Mouse (Mus musculus) midbrain, embryonic 12.5 days (tissue): ENCODE measurements at regions not wholly inside any gene's neighbourhood (a gene's known extent, or its start where the extent isn't known, plus 50 kb on each side); places are given as distances from the start of the nearest gene placed in this dataset.

Experiments used
- ATAC-seq: fragments of 200-750 bp; cut with Nextera tagmentation; 2 replicates; pipeline ENCODE4 v1.8.0; 2017; ENCODE audit warnings: low read depth, moderate TSS enrichment, moderate library complexity; ENCODE audit not compliant: low FRiP score
- H3K27ac ChIP-seq: fragments of 300-500 bp; sonication (generic); replicated peaks from 2 replicates; pipeline ENCODE4 v1.5.1; 2016; ENCODE audit warnings: mild to moderate bottlenecking
- H3K27me3 ChIP-seq: fragments of 300-500 bp; sonication (generic); 2 replicates; pipeline ENCODE4 v1.6.1; 2016; ENCODE audit warnings: mild to moderate bottlenecking
- H3K36me3 ChIP-seq: fragments of 300-500 bp; sonication (generic); 2 replicates; pipeline ENCODE4 v1.6.1; 2016
- H3K4me1 ChIP-seq: fragments of 300-500 bp; sonication (generic); 2 replicates; pipeline ENCODE4 v1.6.1; 2016
- H3K4me2 ChIP-seq: fragments of 300-500 bp; sonication (generic); replicated peaks from 2 replicates; pipeline ENCODE4 v1.6.1; 2016; ENCODE audit warnings: mild to moderate bottlenecking, moderate library complexity
- H3K4me3 ChIP-seq: fragments of 300-500 bp; sonication (generic); 2 replicates; pipeline ENCODE4 v1.5.1; 2016; ENCODE audit warnings: mild to moderate bottlenecking
- H3K9ac ChIP-seq: fragments of 300-500 bp; sonication (generic); replicated peaks from 2 replicates; pipeline ENCODE4 v1.6.1; 2016; ENCODE audit warnings: mild to moderate bottlenecking, moderate library complexity
- H3K9me3 ChIP-seq: fragments of 300-500 bp; sonication (generic); 2 replicates; pipeline ENCODE4 v1.6.1; 2016; ENCODE audit warnings: mild to moderate bottlenecking
- WGBS: fragments of 180-500 bp; shearing (Covaris S2); methylation state at CpG from one replicate; pipeline ENCODE4 v1.1.7; 2016; 5-methylcytosine and 5-hydroxymethylcytosine counted together

DNA sequence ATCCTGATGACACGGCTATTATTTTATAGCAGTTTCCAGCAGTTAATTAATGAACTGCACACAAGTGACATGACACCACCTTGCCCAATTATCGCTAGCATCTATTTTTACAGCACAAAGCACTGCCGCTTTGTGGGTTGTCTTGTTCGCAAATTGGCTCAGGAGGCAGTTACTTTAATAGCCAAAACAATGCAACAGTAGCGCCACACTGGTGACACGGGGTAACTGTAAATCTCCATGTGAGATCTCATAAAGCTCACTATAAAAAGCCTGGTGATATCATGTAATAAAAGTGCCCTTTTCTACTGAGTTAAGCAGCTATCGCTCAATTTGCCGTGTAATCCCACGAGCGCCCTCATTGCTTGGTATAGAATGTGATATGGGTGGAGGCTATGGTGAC lies 715.4 kb upstream of the Adgrl2 start:
- ATAC-seq: 0 out of 2 replicates have a peak, but pooled peaks have one; percentile 27
- 89% methylated on average over 10 of the region's 10 CpGs for WGBS
- H3K4me3 ChIP-seq: no peak overlapping the region
- 0 out of 2 replicates have a peak, but pooled peaks cover 2% of the 10 kb centered on the region for H3K4me1 ChIP-seq
- no peak overlapping the region for H3K27ac ChIP-seq
- H3K9ac ChIP-seq: no peak overlapping the region
- no peaks in the 10 kb centered on the region for H3K27me3 ChIP-seq
- H3K4me2 ChIP-seq: no peak overlapping the region
- no peaks in the 10 kb centered on the region for H3K9me3 ChIP-seq
- no peaks in the 10 kb centered on the region for H3K36me3 ChIP-seq

- 0 out of 2 replicates have a peak, but pooled peaks have one; percentile 30 for ATAC-seq
- Histone ChIP-seq H3K9ac (no peak overlapping the region), H3K27ac (no peak overlapping the region), H3K9me3 (no peaks in the 10 kb centered on the region), H3K4me2 (no peak overlapping the region), H3K4me1 (0 out of 2 replicates have a peak, but pooled peaks cover 2% of the 10 kb centered on the region), H3K27me3 (no peaks in the 10 kb centered on the region), H3K36me3 (no peaks in the 10 kb centered on the region), H3K4me3 (no peak overlapping the region)
- 85% methylated on average over 12 of the region's 12 CpGs for WGBS
These were observed 715.0 kb upstream of the Adgrl2 start for GRCm38 (mm10) chr3:149705322-149705721.

GRCm38 (mm10) chr3:149704478-149704877 lies 714.1 kb upstream of the Adgrl2 start:
- Histone ChIP-seq H3K27ac (no peak overlapping the region), H3K36me3 (no peaks in the 10 kb centered on the region), H3K4me1 (0 out of 2 replicates have a peak, but pooled peaks cover 2% of the 10 kb centered on the region), H3K4me2 (no peak overlapping the region), H3K27me3 (no peaks in the 10 kb centered on the region), H3K9me3 (no peaks in the 10 kb centered on the region), H3K9ac (no peak overlapping the region), H3K4me3 (no peak overlapping the region)
- ATAC-seq: no peak
- 90% methylated on average over 4 of the region's 4 CpGs for WGBS

DNA sequence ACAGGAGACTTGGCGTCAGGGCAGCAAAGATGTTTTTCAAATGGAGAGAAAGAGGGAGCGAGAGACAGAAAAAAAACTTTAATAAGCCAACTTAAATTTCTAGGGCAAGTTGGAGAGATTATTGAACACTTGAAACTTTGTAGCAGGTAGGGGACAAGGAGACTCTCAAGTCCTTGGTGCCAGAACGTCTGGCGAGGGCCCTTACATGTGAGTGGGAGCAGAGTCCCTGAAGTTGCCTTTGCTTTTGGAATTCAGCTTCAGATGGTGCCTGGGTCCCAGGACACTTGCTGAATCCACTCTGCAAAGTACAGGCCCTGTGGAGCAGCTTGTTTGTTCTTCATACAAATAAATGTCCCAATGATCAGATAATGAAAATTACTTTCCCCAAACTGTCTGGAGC lies 693.2 kb upstream of the Adgrl2 start:
- Histone ChIP-seq H3K4me1 (no peaks in the 10 kb centered on the region), H3K36me3 (no peaks in the 10 kb centered on the region), H3K9me3 (no peaks in the 10 kb centered on the region), H3K4me3 (no peak overlapping the region), H3K9ac (no peak overlapping the region), H3K4me2 (no peak overlapping the region), H3K27me3 (no peaks in the 10 kb centered on the region), H3K27ac (no peak overlapping the region)
- 70% methylated on average over 4 of the region's 4 CpGs for WGBS
- ATAC-seq: no peak

DNA sequence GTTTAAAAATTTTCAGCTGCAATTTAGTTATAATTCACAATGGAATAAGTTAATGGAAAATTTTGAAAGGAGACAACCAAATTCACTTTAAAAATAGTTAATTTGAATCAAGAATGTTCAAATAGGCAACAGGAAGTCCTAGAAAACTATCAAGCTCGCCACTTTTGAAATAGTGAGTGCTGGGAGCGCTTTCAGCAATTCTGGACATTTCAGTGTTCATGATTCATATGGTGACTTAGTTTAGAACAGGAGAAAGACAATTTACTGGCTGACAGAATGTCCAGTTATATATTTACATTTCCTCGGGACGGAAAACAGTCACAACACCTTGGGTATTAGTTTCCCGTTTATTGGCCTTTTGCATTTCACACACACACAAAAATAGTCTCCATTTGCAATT lies 691.9 kb upstream of the Adgrl2 start:
- H3K27ac ChIP-seq: no peak overlapping the region
- H3K4me3 ChIP-seq: no peak overlapping the region
- ATAC-seq: no peak
- H3K4me1 ChIP-seq: no peaks in the 10 kb centered on the region
- no peaks in the 10 kb centered on the region for H3K9me3 ChIP-seq
- H3K36me3 ChIP-seq: no peaks in the 10 kb centered on the region
- 89% methylated on average over 5 of the region's 5 CpGs for WGBS
- H3K27me3 ChIP-seq: no peaks in the 10 kb centered on the region
- no peak overlapping the region for H3K4me2 ChIP-seq
- no peak overlapping the region for H3K9ac ChIP-seq

- H3K27ac ChIP-seq: no peak overlapping the region
- H3K27me3 ChIP-seq: no peaks in the 10 kb centered on the region
- no peaks in the 10 kb centered on the region for H3K36me3 ChIP-seq
- H3K4me3 ChIP-seq: no peak overlapping the region
- H3K9ac ChIP-seq: no peak overlapping the region
- no peaks in the 10 kb centered on the region for H3K4me1 ChIP-seq
- no peaks in the 10 kb centered on the region for H3K9me3 ChIP-seq
- H3K4me2 ChIP-seq: no peak overlapping the region
- ATAC-seq: peak; percentile 41; the same call in 1 of the 2 replicates
These were observed 683.6 kb upstream of the Adgrl2 start for GRCm38 (mm10) chr3:149673926-149674325.

DNA sequence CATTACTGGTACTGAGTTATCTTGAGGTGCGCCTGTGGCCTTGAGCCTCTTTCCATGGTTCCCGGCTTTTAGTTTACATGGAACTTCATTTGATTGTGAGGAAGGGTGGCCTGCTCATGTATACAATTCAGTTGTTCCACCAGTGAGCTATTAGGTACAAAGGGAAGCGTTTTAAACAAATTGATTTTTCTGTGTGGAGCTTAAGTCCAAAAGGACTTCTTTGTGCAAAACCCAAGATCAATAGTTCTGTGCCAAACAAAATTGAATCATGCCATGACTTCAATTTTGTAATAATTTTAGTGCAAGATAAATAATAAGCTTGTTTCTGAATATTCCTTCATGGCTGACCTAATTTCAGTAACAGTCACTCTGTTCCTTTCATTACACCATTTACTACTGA lies 674.3 kb upstream of the Adgrl2 start:
- no peaks in the 10 kb centered on the region for H3K27me3 ChIP-seq
- no peaks in the 10 kb centered on the region for H3K36me3 ChIP-seq
- H3K4me2 ChIP-seq: no peak overlapping the region
- H3K9ac ChIP-seq: no peak overlapping the region
- no peak overlapping the region for H3K27ac ChIP-seq
- 85% methylated on average over 3 of the region's 3 CpGs for WGBS
- H3K4me3 ChIP-seq: no peak overlapping the region
- H3K4me1 ChIP-seq: no peaks in the 10 kb centered on the region
- no peaks in the 10 kb centered on the region for H3K9me3 ChIP-seq
- ATAC-seq: no peak

- no peaks in the 10 kb centered on the region for H3K36me3 ChIP-seq
- WGBS: 85% methylated on average over 2 of the region's 2 CpGs
- H3K9me3 ChIP-seq: 0 out of 2 replicates have a peak, but pooled peaks cover 2% of the 10 kb centered on the region
- H3K4me1 ChIP-seq: no peaks in the 10 kb centered on the region
- no peak for ATAC-seq
- no peak overlapping the region for H3K27ac ChIP-seq
- no peaks in the 10 kb centered on the region for H3K27me3 ChIP-seq
- H3K4me3 ChIP-seq: no peak overlapping the region
- H3K4me2 ChIP-seq: no peak overlapping the region
- no peak overlapping the region for H3K9ac ChIP-seq
These were observed 648.0 kb upstream of the Adgrl2 start for GRCm38 (mm10) chr3:149638324-149638723.

DNA sequence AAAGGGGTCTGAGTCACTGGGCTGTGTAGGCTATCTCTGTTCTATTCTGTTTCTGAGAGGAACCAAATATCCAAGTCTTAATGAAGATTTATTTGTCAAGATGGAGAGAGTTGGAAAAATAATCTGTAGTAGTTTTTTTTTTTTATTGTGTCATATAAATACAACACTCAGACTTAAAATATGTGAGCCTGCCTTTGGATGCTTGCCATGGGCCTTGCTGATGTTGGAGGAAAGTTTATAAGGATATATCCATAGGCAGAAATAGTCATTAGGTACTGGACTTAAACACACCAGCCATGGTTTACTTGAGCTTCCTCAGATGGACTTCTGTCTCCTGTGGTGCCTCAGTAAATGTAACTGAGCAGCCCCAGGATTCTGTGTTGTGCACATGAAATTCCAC lies 635.8 kb upstream of the Adgrl2 start:
- H3K4me3 ChIP-seq: no peak overlapping the region
- no peaks in the 10 kb centered on the region for H3K27me3 ChIP-seq
- H3K9ac ChIP-seq: no peak overlapping the region
- H3K4me1 ChIP-seq: no peaks in the 10 kb centered on the region
- no peaks in the 10 kb centered on the region for H3K36me3 ChIP-seq
- no peak overlapping the region for H3K4me2 ChIP-seq
- no peak overlapping the region for H3K27ac ChIP-seq
- no peaks in the 10 kb centered on the region for H3K9me3 ChIP-seq
- no peak for ATAC-seq

DNA sequence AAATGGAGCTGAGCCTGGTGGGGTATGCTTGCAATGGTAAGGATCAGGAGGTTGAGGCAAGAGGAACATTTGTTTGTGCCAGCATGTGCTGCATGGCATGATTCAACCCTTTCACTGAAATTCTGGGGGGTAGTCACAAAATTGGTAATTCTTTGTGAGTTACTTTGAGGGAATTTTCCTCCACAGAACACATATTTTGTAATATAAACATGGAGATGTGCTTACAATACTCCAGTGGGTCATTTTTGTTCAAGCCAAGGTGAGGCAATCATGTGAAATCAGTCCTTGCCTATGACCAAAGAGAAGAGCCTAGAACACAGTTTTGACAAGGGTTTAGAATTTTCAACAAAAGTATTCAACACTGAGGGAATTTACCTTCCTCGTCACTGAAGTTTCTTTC lies 635.1 kb upstream of the Adgrl2 start:
- no peak for ATAC-seq

GRCm38 (mm10) chr3:149625066-149625465 lies 634.7 kb upstream of the Adgrl2 start:
- Histone ChIP-seq H3K27me3 (no peaks in the 10 kb centered on the region), H3K4me1 (no peaks in the 10 kb centered on the region), H3K9me3 (no peaks in the 10 kb centered on the region), H3K4me2 (no peak overlapping the region), H3K4me3 (no peak overlapping the region), H3K27ac (no peak overlapping the region), H3K36me3 (no peaks in the 10 kb centered on the region), H3K9ac (no peak overlapping the region)
- ATAC-seq: no peak
- 91% methylated on average over 3 of the region's 3 CpGs for WGBS

More for the DNA sequence above, 635.1 kb upstream of the Adgrl2 start:
- Histone ChIP-seq H3K9ac (no peak overlapping the region), H3K27me3 (no peaks in the 10 kb centered on the region), H3K4me2 (no peak overlapping the region), H3K36me3 (no peaks in the 10 kb centered on the region), H3K27ac (no peak overlapping the region), H3K4me1 (no peaks in the 10 kb centered on the region), H3K4me3 (no peak overlapping the region), H3K9me3 (no peaks in the 10 kb centered on the region)
- 100% methylated on average over 1 of the region's 1 CpGs for WGBS

- no peaks in the 10 kb centered on the region for H3K9me3 ChIP-seq
- H3K4me1 ChIP-seq: no peaks in the 10 kb centered on the region
- no peaks in the 10 kb centered on the region for H3K36me3 ChIP-seq
- 87% methylated on average over 4 of the region's 4 CpGs for WGBS
- no peak overlapping the region for H3K9ac ChIP-seq
- H3K4me2 ChIP-seq: no peak overlapping the region
- H3K4me3 ChIP-seq: no peak overlapping the region
- ATAC-seq: no peak
- H3K27ac ChIP-seq: no peak overlapping the region
- no peaks in the 10 kb centered on the region for H3K27me3 ChIP-seq
These were observed 633.6 kb upstream of the Adgrl2 start for GRCm38 (mm10) chr3:149623851-149624532.

DNA sequence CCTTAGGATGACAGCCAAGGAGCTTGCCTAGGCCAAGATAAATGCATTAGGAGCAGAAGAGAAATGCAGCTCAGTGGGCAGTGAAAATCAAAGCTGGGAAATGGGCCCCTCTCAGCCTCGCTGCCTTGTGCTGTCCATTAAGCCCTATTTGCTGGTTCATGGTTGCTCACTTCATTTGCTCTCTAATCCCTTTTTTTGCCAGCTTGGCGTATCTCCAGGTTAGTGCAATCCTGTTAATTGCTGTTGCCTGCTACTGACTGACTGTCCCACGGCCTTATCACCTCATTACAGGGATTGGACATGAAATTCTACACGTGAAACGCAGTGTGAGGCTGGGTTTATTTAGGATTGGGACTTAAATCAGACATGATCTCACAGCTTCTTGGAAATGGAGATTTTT lies 613.5 kb upstream of the Adgrl2 start:
- ATAC-seq: 0 out of 2 replicates have a peak, but pooled peaks have one; percentile 27
- H3K4me1 ChIP-seq: no peaks in the 10 kb centered on the region
- WGBS: 49% methylated on average over 5 of the region's 5 CpGs
- no peak overlapping the region for H3K9ac ChIP-seq
- H3K4me3 ChIP-seq: no peak overlapping the region
- no peak overlapping the region for H3K27ac ChIP-seq
- H3K9me3 ChIP-seq: no peaks in the 10 kb centered on the region
- no peaks in the 10 kb centered on the region for H3K36me3 ChIP-seq
- H3K27me3 ChIP-seq: peaks cover under 1% of the 10 kb centered on the region; the same call in 1 of the 2 replicates
- H3K4me2 ChIP-seq: no peak overlapping the region
